Mouse (Mus musculus) neural tube, embryonic 10.5 days (tissue): ENCODE measurements at regions not wholly inside any gene's neighbourhood (a gene's known extent, or its start where the extent isn't known, plus 50 kb on each side); places are given as distances from the start of the nearest gene placed in this dataset.

Source experiments
- DNase-seq: peaks from one replicate; pipeline ENCODE4 v3.0.0-alpha.2; 2017; ENCODE audit warnings: low spot score; ENCODE audit errors: extremely low spot score

DNA sequence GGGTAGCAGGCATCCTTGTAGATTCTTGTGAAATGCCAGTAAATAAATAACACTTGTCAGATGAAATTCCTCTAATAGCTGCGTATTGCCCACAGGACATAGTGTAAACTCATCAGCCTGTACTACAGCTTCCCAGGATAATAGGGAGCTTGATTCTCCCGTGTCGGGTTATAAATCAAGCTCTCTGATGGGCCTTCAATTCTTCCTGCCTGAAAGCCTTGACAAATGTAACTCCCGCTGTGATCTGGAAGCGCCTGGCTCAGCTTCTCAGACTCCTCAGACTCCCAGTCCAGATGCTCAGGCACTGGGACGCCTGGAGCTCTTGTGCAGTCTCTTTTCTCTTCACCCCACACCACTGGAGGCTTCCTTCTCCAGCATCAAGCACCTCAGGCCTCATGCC is 151.3 kb downstream of the Fam76b start:
- peak; percentile 28 for DNase-seq

DNA sequence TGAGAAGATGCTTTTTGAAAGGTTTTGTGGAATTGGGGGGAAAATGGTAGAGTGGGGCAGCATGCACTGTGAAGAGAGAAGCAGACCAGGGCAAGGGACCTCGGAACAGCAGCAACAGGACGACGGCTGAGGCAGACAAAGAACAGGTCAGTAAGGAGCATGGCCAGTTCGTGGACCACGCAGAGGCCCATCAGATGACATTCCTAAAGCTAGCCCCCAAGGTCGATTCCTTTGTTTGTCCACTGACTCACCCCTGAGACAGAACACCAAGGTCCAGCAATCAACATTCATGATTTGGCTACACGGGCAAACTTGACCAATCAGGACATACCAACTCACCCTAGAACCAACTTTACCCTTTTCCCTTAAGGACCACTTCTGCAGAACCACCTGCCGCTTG is 160.0 kb downstream of the Fam76b start:
- DNase-seq: no peak

DNA sequence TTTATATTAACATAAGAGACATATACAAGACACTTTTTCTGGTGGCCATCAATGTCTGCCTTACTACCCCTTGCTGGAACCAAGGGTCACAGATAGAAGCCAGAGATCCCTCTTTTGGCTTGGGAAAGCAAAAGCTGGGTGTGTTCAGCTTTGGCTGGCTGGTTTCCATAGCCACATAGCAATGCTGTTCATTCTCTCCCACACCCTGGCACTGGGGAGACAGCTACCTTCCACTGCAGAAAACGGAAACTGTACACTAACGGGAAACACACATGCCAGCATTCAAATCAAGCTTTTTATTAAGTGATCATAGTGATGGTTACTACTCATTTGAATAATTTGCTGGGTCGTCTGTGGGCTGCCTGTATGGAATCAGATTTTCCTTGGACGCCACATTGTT is 161.4 kb downstream of the Fam76b start:
- DNase-seq: no peak

DNA sequence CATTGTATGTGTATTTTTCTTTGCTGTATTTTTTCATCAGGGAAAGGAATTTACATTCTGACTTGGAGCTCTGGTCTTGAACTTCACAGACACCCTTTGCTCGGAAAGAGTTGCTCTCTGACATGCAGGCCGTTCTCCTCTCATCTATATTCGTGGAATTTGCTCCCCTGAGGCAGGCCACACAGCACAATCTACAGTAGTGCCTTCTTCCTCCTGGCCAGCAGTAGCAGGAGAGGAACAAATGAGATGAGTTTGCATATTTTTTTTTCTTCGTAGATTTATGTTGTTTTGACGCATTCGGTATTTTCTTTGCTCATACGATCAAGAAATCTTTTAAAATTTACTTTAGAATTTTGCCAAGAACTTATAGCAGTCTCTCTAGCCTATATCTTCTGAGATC is 163.4 kb downstream of the Fam76b start:
- DNase-seq: no peak

DNA sequence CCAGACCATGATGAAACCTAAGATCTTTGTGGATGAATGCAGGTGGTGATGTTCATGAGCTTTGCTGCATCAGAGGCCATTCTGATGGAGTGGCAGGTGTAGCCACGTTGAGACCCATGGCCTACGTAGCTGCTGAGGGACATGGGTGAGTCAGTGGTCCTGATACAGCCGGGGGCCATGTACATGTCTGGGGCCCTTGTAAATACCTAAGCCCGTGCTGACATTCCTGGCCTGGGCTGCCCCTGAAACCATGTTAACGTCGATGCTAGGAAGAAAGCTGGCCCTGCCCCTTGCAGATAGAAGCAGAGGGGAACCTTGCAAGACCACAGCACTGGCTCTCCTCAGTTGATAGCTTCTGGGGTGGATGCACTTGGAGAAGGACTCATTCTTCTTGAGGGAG is 165.2 kb downstream of the Fam76b start:
- no peak for DNase-seq

DNA sequence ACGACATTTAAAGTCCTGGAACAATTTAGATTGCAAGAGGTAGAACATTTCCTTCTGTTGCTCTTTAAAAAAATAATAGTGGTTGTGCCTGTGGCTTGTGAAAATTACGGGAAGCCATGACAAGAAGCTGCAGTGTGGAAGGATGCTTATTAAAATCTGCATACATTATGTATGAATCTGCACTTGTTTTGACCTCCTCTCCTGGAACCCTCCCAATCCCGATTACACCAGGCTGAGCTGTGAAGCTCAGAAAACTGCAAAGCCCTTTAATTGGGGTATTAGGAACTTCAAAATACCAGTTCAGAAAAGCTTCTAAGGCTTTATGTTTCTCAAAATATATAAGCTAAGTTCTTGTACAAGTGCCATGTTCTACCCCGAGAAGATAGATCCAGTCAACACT is 171.8 kb downstream of the Fam76b start:
- no peak for DNase-seq

DNA sequence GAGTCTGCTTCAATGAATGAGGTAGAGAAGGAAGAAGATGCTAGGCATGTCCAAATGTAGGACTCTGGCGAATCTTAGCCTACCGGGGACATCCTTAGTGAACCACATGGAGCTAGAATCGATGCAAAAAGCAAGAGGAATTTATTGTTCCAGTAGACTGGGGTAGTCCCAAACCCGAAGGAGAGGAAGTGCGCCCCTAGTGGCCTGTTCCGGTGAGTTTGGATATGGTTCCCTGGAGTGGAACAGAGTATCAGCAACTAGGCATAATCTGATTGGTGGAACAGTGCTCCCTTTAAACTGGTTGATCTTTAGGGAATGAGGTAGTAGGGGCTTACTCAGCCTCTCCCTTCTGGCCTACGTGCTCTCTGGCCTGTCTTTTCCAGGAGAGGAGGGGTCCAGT is 174.0 kb downstream of the Fam76b start:
- DNase-seq: peak; percentile 31

DNA sequence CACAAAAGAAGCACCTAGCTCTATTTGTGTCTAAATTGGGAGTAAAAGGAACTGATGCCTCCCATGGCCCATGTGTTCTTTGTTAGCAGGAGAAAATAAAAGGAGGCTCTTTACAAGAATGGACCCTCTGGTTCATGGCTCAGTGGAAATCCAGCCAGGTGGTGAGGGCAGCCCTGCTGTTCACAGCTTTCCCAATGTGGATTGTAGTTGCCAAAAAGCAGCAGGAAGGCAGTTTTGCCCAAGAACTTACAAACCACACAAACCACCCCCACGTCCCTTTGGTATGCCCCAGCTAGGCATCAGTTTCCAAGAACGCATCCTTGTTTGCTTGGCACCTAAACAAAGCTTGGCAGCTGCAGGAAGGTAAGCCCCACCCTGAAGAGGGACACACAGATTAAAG is 174.7 kb downstream of the Fam76b start:
- no peak for DNase-seq

DNA sequence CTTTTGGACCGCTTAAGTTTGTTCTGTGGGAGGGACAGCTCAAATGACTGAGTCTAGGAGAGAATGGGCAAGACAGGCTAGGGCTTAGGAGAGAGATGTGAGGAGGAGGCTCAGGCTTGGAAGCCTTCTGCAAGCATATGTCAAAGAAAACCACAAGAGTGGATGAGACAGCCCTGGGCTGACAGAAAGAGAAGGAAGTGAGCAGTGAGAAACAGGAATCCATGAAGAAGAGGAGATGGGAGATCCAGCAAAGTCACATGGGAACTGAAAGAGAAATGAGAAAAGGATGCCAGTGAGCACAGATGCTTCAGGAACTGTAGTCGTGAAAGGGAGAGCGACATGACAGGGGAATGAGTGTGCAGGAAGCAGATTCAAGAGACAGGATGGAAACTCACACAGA is 175.6 kb downstream of the Fam76b start:
- no peak for DNase-seq

DNA sequence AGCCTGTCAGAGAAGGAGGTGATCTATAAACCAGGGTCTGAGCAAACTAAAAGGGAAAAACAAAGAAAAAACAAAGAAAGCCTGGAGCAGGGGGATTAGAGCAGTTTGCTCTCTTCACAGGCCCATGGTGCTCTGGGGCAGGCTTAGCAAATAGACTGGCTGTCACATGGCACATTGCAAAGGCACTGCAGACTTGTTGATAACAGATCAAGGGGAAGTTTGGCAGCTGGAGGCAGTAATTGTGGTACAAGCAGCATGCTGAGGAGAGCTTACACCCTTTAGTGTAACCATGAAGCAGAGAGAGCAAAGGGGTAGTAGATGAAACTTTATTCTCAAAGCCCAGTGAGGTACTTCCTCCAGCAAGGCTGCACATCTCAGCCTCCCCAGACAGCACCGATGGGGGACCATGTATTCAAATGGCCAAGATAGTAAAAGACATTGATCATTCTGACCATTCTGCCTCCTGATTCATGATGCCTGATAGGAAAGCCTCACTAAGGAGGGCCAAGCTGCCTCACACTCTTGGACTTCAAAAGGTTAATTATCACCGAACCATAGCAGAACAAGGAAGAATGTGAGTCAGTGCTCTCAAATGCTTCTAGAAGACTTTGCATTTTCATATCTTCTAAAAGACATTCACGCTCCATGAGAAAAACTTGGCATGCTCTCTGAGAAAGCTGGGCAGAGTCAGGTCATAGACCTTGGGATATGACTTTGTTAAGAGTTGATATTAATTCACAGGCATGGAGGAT is 178.9 kb downstream of the Fam76b start:
- no peak for DNase-seq

DNA sequence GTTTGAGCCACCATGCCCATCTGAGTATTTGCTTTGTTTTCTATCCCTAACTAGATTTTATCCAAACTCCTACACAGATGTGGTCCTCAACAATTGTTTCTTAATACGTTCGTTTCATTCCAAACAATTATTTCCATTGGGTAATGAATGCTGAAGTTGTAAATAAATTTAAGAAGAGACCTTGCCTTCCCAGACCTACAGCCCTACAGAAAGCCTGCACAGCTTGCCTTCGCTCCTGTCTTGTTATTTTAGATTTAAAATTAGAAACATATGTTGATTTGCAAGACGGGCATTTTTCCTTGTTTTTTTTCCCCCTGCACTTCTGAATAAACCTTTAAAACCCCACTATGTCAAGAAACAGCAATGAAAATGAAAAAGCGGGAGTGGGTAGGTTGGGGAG is 181.9 kb downstream of the Fam76b start:
- no peak for DNase-seq

DNA sequence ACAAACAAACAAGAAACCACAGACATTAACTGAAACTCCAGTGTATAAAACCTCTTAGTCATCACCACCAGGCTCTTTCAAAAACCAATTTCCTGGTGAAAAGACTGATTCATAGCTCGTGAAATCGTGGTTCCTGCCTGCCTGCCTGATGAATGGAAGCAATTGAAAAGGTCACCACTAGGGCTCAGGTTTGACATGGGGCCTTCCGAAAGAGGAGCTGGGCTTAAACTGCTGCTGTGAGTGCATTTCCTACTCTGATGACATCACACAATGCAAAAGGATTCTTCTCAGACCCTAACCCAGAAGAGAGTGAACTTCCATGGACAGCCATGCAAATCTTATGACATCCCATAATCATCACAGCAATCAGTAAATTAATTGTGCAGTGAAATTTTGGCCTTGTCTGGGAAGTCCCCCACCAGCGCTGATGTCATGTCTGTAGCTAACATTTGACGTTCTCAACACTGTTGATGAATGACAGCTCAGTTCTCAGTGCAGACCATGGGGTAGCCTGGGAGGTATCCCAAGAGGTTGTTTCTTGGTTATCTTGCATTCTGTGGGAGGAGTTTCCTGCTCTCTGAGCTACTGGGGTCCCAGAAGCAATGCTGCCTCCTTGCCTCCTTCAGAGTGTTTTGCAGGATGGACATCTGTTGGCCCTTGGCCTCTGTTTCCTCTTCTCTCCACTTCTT is 182.9 kb downstream of the Fam76b start:
- peak; percentile 33 for DNase-seq

DNA sequence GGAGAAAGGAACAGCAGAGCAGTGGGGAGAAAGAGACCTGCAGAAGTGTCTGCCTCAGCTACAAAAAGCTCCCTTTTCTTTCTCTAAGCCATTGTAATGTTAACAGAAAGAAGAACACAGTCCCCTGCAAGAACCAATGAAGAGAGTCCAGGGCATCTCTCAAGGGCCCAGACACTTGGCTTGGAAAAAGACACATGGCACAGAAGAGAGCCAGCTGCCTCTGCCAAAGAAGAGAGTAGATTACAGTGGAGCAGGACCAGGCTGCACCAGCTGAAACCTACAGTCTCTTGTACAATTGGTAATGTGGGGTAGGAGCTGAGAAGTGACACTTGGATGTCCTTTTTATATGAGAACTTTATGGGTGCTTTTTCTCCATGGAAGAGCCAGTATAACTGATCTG is 196.7 kb downstream of the Fam76b start:
- no peak for DNase-seq

DNA sequence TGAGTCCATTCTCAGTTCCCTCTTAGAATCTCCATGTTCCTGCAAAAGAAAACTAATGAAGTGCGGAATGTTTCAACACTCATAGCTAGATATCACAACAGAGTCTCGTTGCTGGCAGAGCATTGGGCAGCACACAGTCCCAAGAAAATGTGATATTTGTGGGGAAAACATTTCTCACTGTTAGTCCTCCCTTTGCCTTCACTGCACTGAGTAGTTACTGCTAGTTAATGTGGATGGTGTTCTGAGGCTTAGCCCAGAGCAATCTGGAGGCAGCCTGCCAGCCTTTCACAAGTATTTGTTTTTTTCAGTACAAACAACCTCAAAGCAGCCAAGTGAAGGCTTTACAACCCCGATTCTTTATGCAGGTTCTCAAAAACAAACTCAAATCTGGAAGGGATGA is 197.2 kb downstream of the Fam76b start:
- DNase-seq: no peak

DNA sequence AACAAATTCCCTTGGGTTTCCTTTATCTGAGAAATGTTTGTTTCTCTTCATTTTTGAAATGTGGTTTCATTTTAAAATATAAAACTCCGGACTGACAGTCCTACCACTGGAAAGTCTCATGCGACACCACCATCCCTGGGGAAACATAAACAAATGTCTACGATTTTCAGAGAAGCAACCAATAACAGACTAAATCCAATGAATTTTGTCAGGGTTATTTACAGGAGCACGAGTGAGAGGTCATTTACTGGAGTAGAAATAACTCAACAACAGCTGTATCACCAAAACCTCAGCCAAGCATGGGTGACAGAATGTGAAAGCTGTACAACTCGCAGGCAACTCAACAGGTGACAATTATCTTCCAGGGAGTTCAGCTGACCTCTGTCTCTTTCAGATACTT is 200.5 kb downstream of the Fam76b start:
- no peak for DNase-seq

DNA sequence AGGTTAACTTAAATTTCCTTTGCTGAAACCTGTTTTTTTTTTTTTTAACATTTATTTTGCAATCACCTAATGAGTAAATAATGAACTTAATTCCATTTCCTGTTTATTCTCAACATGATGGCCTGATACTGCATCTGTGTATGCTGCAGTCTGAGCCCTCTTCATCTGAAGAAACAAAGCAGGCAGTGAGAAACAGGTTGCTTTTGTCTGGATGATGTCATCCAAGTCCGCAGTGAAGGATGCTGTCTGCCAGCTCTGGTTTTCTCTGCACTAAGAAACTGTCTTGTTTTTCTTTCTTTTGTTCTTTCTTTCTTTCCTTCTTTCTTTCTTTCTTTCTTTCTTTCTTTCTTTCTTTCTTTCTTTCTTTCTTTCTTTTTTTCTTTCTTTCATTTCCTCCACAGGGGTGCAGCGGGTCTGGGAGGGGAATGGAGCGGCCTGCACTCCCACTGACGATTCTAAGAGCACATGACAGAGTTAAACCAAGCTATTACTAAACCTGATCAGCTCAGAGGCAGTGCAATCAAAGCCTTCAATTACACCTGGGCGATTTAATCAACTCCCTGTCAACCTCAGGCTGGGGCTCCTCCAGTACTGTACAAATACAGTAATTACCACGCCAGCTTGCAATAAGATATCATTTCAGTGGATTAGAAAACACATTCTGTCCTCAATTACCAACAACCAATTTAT is 204.0 kb downstream of the Fam76b start:
- no peak for DNase-seq

DNA sequence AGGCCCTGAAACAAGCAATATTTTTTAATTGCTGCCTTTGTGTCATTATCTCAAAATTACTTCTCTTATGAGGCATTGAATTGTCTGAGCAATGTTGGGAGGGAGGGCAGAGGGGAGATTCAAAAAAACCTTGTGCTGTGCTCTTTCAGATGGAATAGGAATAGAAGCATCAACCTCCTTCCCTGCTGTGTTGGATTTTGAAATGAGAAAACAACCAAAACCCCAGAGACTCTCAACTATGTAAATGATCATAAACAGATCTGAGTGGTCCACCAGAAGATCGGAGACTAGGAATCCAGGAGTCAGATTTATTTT is 204.5 kb downstream of the Fam76b start:
- DNase-seq: no peak

DNA sequence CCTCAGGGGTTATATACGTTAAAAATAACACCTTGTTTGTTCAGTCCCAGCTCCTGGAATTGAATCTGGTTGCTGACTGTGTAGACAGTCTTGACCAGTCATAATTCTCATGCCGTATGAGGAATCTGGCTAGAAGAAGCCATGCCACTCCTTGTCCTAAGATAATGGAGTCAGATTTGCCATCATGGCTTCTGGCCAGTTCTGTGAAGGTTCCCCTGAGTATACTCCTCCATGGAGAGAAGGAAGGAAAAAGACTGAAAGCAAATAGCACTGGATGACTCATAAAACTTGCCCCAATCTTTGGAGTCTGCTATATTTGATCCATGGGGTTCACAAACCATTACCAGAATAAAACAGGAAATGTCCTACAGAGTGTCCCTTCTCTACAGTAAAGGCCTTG is 208.0 kb downstream of the Fam76b start:
- no peak for DNase-seq

DNA sequence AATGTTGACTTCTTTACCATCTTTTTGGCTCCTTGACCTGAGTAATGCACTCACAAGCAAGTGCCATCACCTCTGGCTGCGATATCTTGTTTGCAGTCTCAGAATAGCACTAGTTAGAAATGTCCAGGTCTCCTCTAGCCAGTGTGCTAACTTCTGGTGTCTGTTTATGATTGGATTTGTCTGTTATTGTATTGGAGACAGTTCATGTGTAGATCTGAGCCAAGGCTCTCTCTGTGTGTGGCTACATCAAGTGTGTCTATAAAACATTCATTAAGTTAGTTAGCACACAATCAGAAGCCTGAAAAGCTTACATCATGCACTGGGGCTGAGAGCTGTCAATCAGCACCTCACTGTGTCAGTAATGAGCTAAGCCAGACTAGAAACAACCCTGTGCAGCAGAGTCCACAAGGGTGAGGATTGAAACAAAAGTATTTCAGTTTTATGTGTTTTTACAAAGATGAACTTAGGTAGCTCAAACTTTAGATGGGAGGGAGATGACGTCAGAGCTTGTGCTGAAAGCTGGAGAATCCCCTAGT is 214.5 kb downstream of the Fam76b start:
- no peak for DNase-seq

DNA sequence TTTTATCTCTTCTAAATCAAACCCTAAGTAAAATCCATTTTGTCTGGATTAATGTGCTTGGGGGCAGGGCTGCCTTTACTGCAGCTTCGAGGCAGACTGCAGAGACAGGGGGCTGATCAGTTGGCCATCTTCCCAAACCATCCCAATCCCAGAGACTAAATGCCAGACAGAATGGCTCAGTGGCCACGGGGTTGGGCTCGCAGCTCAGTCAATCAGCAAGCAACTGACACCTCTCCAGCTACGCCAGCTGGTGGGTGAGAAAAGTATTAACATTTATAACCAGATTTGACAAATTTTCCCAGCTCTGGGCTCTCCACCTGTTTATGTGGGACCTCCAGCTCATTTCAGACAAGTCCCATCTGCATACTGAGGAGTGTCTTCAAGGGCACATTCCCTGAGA is 220.7 kb downstream of the Fam76b start:
- DNase-seq: no peak

DNA sequence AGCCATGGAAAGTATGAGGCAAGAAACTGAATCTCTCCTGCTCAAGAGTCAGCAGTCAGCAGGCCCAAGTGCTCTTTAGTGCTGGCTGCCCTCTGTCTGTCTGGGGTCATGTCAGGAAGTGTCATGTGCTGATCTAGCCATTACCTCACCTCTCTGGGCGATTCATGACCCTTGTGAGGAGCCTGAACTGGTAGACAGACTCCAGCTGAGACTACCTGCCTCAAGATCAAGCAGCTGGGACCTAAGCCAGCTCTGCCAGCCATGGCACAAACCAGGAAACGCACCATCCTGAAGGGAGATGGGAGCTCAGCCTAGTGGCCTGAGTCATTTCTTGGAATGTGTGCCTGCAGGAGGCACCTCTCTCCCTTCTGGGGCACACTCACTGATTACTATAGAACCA is 221.2 kb upstream of the Sesn3 start:
- no peak for DNase-seq

DNA sequence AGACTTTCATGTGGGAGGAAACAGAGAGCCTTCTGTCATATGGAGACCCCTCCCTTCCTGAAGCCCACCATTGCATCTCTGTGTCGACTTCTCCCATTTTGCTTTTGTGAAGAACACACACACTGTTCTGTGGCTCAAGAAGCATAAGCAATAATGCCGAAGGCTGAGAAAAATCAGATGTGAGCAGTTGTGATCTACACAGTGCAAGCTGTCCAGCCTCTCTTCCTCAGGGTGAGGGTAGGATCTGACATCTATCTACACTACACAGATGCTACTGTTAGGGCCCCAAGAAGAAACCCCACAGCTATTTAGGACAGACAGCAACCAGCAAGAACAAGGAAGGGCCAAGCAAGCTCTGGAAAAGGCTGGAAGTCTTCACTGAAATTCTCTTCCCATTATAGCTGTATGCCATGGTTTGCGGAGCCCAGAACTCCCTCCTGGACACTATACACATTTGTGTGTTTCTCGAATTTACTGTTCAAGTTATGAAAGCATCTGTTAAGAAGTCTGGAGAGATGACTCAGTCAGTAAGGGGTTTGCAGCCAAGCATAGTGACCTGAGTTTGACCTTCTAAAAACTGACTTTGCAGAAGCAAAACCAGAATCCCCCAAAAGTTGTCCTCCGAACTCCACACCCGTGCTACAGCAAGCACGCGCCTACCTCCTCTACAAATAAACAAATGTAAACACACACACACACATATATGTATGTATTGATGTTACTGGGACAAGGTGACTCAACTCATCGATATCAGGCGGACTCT is 218.3 kb upstream of the Sesn3 start:
- no peak for DNase-seq
